Mouse (Mus musculus): ENCODE results near the gene Trim71. TPM values are rescaled to one million over a fixed set of nuclear protein-coding genes. Genes with fewer than 3 reads are reported as not detected.

The Trim71 gene
- polyA plus RNA-seq, 1 experiment from 2014 or later: 0.46 TPM

DNA sequence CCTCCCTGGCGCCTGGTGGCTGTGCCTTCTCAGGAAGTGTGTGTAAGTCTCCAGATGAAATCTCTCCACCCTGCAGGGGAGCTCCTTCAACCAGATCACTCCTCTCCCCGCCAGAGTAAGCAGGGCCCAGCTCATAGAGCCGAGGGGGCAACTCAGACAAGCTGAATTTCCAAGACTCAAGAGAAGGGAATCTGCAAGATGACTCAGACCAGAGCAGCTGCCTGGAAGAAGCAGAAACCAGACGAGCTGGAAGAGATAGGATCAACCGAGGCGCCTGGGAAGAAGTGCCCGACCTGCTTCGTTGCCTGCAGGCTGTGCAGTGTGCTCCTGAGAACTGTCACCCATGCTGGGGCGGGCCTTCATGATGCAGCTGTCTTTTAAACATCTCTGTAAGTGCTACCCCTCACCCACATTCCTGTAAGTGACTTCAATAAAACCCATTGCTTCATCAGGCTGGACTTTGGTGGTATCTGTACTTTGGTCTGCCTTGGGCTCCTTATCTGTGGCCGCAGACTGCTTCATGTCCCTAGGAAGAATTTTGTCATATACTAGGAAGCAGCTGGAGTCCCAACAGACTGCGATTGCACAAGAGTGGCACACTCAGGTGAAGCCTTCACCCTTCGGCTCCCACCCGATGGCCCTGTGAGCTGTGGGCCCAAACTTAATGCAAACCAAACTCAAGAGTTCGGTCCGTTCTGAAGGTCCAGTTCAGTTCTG is 61.3 kb downstream of the Trim71 start:
- H3K27me3 ChIP-seq (ENCODE audit: insufficient read depth, low read length): 0 out of 2 replicates have a peak, but pooled peaks cover 3% of the 10 kb centered on the region
- DNase-seq (ENCODE audit: low spot score): no peak
- ATAC-seq (replicated peaks; ENCODE audit: low FRiP score, low read depth): peak; percentile 44; the same call in 1 of the 2 replicates
- no peak overlapping the region for H3K27ac ChIP-seq
- H3K4me1 ChIP-seq (replicated peaks; ENCODE audit: insufficient read depth, low read length): no peaks in the 10 kb centered on the region
- no peak overlapping the region for H3K4me3 ChIP-seq (replicated peaks; ENCODE audit: low read depth, low read length)
- no peaks in the 10 kb centered on the region for H3K36me3 ChIP-seq (ENCODE audit: insufficient read depth, low read length)
- no peaks in the 10 kb centered on the region for H3K9me3 ChIP-seq (replicated peaks; ENCODE audit: low read length)
- H3K9ac ChIP-seq (ENCODE audit: low read depth, low read length): no peak overlapping the region
- 70% methylated on average over 15 of the region's 15 CpGs for WGBS
- no peak for TF ChIP-seq CTCF (IDR thresholded peaks at IDR 0.05; ENCODE audit: low read depth)
- H3K4me2 ChIP-seq (ENCODE audit: low read length): no peak overlapping the region

DNA sequence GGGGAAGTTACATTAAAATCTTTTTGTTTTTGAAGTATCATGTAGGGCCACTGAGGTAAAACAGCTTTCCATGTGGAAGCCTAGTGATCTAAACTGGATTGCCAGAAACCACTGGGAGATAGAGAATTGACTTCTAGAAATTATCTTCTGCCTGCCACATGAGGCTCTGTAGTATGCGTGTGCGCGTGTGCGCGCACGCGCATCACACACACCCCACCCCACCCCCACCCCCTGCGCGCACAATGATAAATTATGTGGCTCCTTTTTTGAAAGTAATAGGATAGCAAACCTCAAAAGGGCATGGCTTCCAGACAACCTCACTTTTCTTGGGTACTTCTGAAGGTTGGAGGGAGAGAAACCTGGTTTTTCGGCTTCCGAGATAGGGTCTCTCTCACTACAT is 62.3 kb downstream of the Trim71 start:
- Histone ChIP-seq H3K4me1 (replicated peaks; ENCODE audit: insufficient read depth, low read length) (no peaks in the 10 kb centered on the region), H3K9ac (ENCODE audit: low read depth, low read length) (no peak overlapping the region), H3K27me3 (ENCODE audit: insufficient read depth, low read length) (0 out of 2 replicates have a peak, but pooled peaks cover 3% of the 10 kb centered on the region), H3K36me3 (ENCODE audit: insufficient read depth, low read length) (no peaks in the 10 kb centered on the region), H3K27ac (no peak overlapping the region), H3K4me3 (replicated peaks; ENCODE audit: low read depth, low read length) (no peak overlapping the region), H3K9me3 (replicated peaks; ENCODE audit: low read length) (no peaks in the 10 kb centered on the region), H3K4me2 (ENCODE audit: low read length) (no peak overlapping the region)
- 95% methylated on average over 11 of the region's 11 CpGs for WGBS
- TF ChIP-seq CTCF (IDR thresholded peaks at IDR 0.05; ENCODE audit: low read depth): no peak
- ATAC-seq (replicated peaks; ENCODE audit: low FRiP score, low read depth) (no peak), DNase-seq (ENCODE audit: low spot score) (no peak)

DNA sequence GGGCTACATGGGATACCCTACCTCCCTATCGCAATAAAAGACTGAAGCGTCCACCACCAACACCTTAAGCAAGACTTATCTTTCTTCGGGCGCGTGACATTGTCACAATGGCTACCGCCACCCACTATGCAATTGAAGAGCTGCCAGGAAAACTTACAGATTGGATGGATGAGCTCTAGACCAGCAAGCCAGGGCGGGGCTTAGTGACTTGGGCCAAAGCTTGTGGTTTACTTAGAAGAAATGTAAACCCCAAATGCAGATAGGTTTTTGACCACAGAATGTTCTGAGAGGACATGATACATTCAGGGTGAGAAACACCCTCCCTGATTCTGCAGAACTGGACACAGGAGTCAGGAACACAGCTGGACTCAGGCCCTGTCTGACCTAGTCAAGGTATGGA is 63.1 kb downstream of the Trim71 start:
- Histone ChIP-seq H3K4me1 (replicated peaks; ENCODE audit: insufficient read depth, low read length) (no peaks in the 10 kb centered on the region), H3K36me3 (ENCODE audit: insufficient read depth, low read length) (no peaks in the 10 kb centered on the region), H3K9ac (ENCODE audit: low read depth, low read length) (no peak overlapping the region), H3K27me3 (ENCODE audit: insufficient read depth, low read length) (0 out of 2 replicates have a peak, but pooled peaks cover 3% of the 10 kb centered on the region), H3K9me3 (replicated peaks; ENCODE audit: low read length) (no peaks in the 10 kb centered on the region), H3K27ac (no peak overlapping the region), H3K4me2 (ENCODE audit: low read length) (no peak overlapping the region), H3K4me3 (replicated peaks; ENCODE audit: low read depth, low read length) (no peak overlapping the region)
- ATAC-seq (replicated peaks; ENCODE audit: low FRiP score, low read depth): no peak
- DNase-seq (ENCODE audit: low spot score): no peak
- 95% methylated on average over 7 of the region's 7 CpGs for WGBS
- no peak for TF ChIP-seq CTCF (IDR thresholded peaks at IDR 0.05; ENCODE audit: low read depth)

DNA sequence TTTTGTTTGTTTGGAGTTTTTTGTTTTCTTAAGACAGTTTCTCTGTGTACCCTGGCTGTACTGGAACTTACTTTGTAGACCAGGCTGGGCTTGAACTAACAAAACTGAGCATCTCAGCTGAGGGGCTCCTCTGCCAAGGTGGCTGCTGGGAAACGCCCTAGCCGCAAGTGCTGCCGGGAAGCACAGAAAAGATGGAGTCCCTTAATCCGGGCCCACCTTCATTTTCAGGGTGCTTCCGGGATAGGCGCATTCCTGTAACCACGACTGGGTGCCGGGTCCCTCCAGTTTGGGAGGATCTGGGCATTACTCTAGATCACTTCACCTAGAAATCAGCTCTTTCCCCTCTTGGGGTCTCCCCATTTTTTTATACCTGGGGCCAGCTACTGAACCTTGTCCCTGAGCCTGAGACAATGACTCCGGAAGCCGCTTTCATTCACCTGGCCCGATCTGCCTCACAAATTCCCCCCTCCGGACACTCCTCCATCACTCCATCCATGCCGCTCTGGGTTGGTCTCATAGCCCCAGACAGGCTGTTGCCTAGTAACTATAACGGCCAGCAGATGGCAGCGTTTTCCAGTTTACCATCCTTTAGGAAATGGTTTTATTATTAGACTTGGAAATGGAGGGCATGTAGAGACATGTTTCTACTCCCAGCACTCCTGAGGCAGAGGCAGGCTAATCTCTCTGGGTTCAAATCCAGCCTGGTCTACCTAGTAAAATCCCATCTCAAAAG is 64.2 kb downstream of the Trim71 start:
- no peaks in the 10 kb centered on the region for H3K4me1 ChIP-seq (replicated peaks; ENCODE audit: insufficient read depth, low read length)
- no peak overlapping the region for H3K4me3 ChIP-seq (replicated peaks; ENCODE audit: low read depth, low read length)
- 20% methylated on average over 15 of the region's 15 CpGs for WGBS
- no peak overlapping the region for H3K9ac ChIP-seq (ENCODE audit: low read depth, low read length)
- no peak overlapping the region for H3K4me2 ChIP-seq (ENCODE audit: low read length)
- TF ChIP-seq CTCF (IDR thresholded peaks at IDR 0.05; ENCODE audit: low read depth): peak; percentile 84
- DNase-seq (ENCODE audit: low spot score) (peak; percentile 83), ATAC-seq (replicated peaks; ENCODE audit: low FRiP score, low read depth) (peak; percentile 51)
- 0 out of 2 replicates have a peak, but pooled peaks cover 3% of the 10 kb centered on the region for H3K27me3 ChIP-seq (ENCODE audit: insufficient read depth, low read length)
- no peak overlapping the region for H3K27ac ChIP-seq
- H3K9me3 ChIP-seq (replicated peaks; ENCODE audit: low read length): no peaks in the 10 kb centered on the region
- H3K36me3 ChIP-seq (ENCODE audit: insufficient read depth, low read length): no peaks in the 10 kb centered on the region

DNA sequence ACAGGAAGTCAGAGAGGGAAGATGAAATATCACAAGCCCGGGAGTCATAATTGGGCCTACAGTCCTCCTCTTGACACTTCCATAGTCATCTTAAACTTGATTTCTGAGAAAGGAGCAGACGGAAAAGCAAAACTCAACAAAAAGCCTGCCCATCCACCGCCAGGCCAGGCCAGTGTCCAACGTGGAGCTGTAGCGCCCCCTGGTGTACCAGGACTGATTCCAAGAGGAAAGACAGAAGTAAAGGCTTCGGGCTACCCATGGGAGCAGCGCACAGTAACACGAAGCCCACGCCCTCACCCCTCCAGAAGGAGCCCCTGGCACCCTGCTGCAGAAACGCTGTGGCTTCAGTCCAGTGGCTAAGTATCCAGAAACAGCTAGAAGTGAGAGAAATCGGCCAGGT is 66.0 kb downstream of the Trim71 start:
- Histone ChIP-seq H3K4me2 (ENCODE audit: low read length) (peak overlapping the region; percentile 35), H3K27ac (no peak overlapping the region), H3K27me3 (ENCODE audit: insufficient read depth, low read length) (0 out of 2 replicates have a peak, but pooled peaks cover 3% of the 10 kb centered on the region), H3K9ac (ENCODE audit: low read depth, low read length) (no peak overlapping the region), H3K4me3 (replicated peaks; ENCODE audit: low read depth, low read length) (no peak overlapping the region), H3K9me3 (replicated peaks; ENCODE audit: low read length) (no peaks in the 10 kb centered on the region), H3K4me1 (replicated peaks; ENCODE audit: insufficient read depth, low read length) (no peaks in the 10 kb centered on the region), H3K36me3 (ENCODE audit: insufficient read depth, low read length) (no peaks in the 10 kb centered on the region)
- ATAC-seq (replicated peaks; ENCODE audit: low FRiP score, low read depth) (peak; percentile 71; the same call in 1 of the 2 replicates), DNase-seq (ENCODE audit: low spot score) (peak; percentile 91)
- peak; percentile 97 for TF ChIP-seq CTCF (IDR thresholded peaks at IDR 0.05; ENCODE audit: low read depth)
- 4% methylated on average over 11 of the region's 11 CpGs for WGBS

DNA sequence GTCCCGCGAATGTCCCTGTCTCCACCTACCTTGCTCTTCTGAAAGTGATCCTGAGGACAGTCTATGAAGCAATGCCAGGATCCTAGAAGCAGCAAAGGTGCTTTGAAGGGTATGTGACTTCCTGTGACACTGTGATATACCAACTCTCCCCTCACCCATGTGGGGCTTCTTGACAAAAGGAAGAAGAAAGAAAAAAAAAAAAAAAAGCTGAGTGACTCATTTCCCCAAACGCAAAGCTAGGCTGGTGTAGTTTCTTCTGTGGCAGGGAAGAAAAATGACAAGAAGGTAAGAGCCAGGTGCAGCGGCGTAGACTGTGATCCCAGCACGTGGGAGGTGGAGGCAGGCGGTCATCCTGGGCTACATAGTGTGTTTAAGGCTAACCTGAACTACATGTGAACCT is 67.7 kb downstream of the Trim71 start:
- Histone ChIP-seq H3K4me3 (replicated peaks; ENCODE audit: low read depth, low read length) (no peak overlapping the region), H3K9me3 (replicated peaks; ENCODE audit: low read length) (no peaks in the 10 kb centered on the region), H3K27ac (no peak overlapping the region), H3K27me3 (ENCODE audit: insufficient read depth, low read length) (0 out of 2 replicates have a peak, but pooled peaks cover 3% of the 10 kb centered on the region), H3K9ac (ENCODE audit: low read depth, low read length) (no peak overlapping the region), H3K4me1 (replicated peaks; ENCODE audit: insufficient read depth, low read length) (no peaks in the 10 kb centered on the region), H3K4me2 (ENCODE audit: low read length) (no peak overlapping the region), H3K36me3 (ENCODE audit: insufficient read depth, low read length) (no peaks in the 10 kb centered on the region)
- no peak for ATAC-seq (replicated peaks; ENCODE audit: low FRiP score, low read depth)
- no peak for DNase-seq (ENCODE audit: low spot score)
- TF ChIP-seq CTCF (IDR thresholded peaks at IDR 0.05; ENCODE audit: low read depth): no peak
- WGBS: 76% methylated on average over 7 of the region's 7 CpGs
